In the genomic region with DNA sequence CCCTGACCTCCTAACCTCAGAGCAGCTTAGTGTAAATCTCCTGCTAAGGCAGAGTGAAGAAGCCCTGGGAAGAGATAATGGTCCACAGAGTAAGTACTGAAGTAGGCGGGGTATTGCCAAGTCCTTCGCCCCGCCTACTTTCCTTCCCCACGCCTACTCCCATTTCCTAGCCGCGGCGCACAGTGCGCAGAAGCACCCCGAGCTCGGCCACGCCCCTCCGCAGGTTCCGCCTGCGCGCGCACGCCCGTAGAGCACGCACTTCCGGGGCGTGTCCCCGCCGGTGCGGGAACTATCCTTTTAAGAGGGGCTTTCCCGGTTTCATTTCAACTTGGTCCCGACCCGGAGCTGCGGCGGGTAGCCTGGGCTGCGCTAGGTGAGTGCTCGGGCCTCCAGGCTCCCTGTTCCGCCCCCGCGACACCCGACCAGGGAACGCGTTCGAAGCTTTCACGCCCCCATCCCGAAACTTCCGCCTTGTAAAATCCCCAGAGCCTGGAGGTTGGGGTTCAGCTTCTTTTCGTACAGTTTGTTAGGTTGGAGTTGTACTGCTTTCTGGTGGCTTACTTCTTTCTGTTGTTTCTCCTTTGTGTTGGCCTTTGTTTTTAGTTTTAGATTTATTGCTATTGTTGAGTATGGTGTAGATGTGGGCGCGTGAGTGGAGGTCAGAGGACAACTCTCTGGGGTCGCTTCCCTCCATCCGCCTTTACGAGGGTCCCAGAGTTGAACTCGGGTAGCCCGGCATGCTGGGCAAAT, we compare ENCODE assay signal across 8 mouse cellular contexts. TPM values are rescaled to one million over a fixed set of nuclear protein-coding genes. Genes with fewer than 3 reads are reported as not detected.
DNase-seq lines count a peak whose midpoint lies in the region; ATAC-seq and TF ChIP-seq lines count a peak whose summit lies in the region.

Gene Katna1 (plus strand): TSS at position 250 of the 750 bp plus-strand sequence.

- no peak for TF ChIP-seq CTCF in cortical plate, adult 2 months (IDR thresholded peaks at IDR 0.05; ENCODE audit: extremely low read depth, insufficient read depth, low read length)

- peak; percentile 86 to 93 for DNase-seq in gastrocnemius, adult 8-10 months (ENCODE audit: low spot score in 2 of 2)
- peak; percentile 79 for DNase-seq in hindlimb bud, embryonic 11.5 days (ENCODE audit: extremely low spot score, low read depth, low spot score)
- DNase-seq in left cerebral cortex, adult 8-10 months (ENCODE audit: low spot score in 2 of 2) = peak; percentile 71 to 83
- peak; percentile 94 to 95 for DNase-seq in right cerebral cortex, postnatal 10 days (ENCODE audit: low spot score in 2 of 2)
- peak; percentile 95 for DNase-seq in urinary bladder, postnatal 25 days (ENCODE audit: low spot score)

- no peak within 1 kb of the TSS for H3K27ac ChIP-seq in cortical plate, adult 2 months (ENCODE audit: insufficient read depth, low read length)

- TF ChIP-seq POLR2A in cortical plate, adult 2 months (IDR thresholded peaks at IDR 0.05; ENCODE audit: extremely low read depth, insufficient read depth, low read length) = peak; percentile 74

- ATAC-seq in activated CD4-positive, CD25-positive, alpha-beta regulatory T cell, adult 4 months = peak; percentile 87

- no peaks in the 10 kb centered on the region for H3K27me3 ChIP-seq in megakaryocyte, embryonic 14.5 days (replicated peaks)

- no peaks in the 10 kb centered on the region for H3K9me3 ChIP-seq in megakaryocyte, embryonic 14.5 days

- peaks cover 2% of the 10 kb centered on the region; the same call in 1 of the 2 replicates for H3K4me1 ChIP-seq in cortical plate, adult 2 months (ENCODE audit: control insufficient read depth, insufficient read depth, low read length)
- peaks cover 47% of the 10 kb centered on the region for H3K4me1 ChIP-seq in megakaryocyte, embryonic 14.5 days

- peak within 1 kb of the TSS; percentile 58 for H3K4me3 ChIP-seq in cortical plate, adult 2 months (ENCODE audit: insufficient read depth, low read length)
- peak within 1 kb of the TSS; percentile 94 for H3K4me3 ChIP-seq in megakaryocyte, embryonic 14.5 days (replicated peaks)

- peaks cover 3% of the 10 kb centered on the region for H3K36me3 ChIP-seq in megakaryocyte, embryonic 14.5 days (replicated peaks; ENCODE audit: low read length)

RNA-seq across cellular contexts. Expression of gene Katna1, which starts in this region (rescaled TPM):
- polyA plus RNA-seq in activated CD4-positive, CD25-positive, alpha-beta regulatory T cell, adult 4 months (2017; shearing (Covaris generic)) = 10 to 100 TPM; 77.4 to 78.9 TPM
- 10.4 and 12.1 TPM in 2 replicates for polyA plus RNA-seq in cortical plate, adult 2 months (2012; rRNA removed)
- 10 to 100 TPM; 11.4 to 13.8 (median 11.9) TPM for total RNA-seq in gastrocnemius, adult 8-10 months (2022)
- 10 to 100 TPM; 13.7 to 15.5 (median 14.5) TPM for total RNA-seq in left cerebral cortex, adult 8-10 months (2022)
- 2.1 TPM in 1 of 2 replicates, not detected in the other for polyA plus RNA-seq in megakaryocyte, embryonic 14.5 days (2012; ENCODE audit: insufficient read depth, low replicate concordance)
